Mouse (Mus musculus) limb, embryonic 14.5 days (tissue): Measurements from ENCODE around the gene Rnf150. TPM values are rescaled to one million over a fixed set of nuclear protein-coding genes. Genes with fewer than 3 reads are reported as not detected.

Source experiments
- ATAC-seq: fragments of 200-750 bp; cut with Nextera tagmentation; 2 replicates; pipeline ENCODE4 v1.8.0; 2017; ENCODE audit warnings: low read depth, moderate number of reproducible peaks, moderate TSS enrichment; ENCODE audit not compliant: low FRiP score
- DNase-seq: peaks from one replicate; pipeline ENCODE4 v3.0.0-alpha.2; 2015; ENCODE audit warnings: low spot score
- H3K27ac ChIP-seq: fragments of 300-500 bp; sonication (generic); replicated peaks from 2 replicates; pipeline ENCODE4 v1.5.1; 2014; ENCODE audit warnings: low read depth, mild to moderate bottlenecking, low read length, moderate library complexity, mixed read lengths
- H3K27me3 ChIP-seq: fragments of 300-500 bp; sonication (generic); 2 replicates; pipeline ENCODE4 v1.6.1; 2014; ENCODE audit warnings: low read length, mixed read lengths; ENCODE audit not compliant: control insufficient read depth, insufficient read depth
- H3K36me3 ChIP-seq: fragments of 300-500 bp; sonication (generic); 2 replicates; pipeline ENCODE4 v1.6.1; 2014; ENCODE audit warnings: mild to moderate bottlenecking, low read length, moderate library complexity, mixed read lengths; ENCODE audit not compliant: control insufficient read depth, insufficient read depth
- H3K4me1 ChIP-seq: fragments of 300-500 bp; sonication (generic); 2 replicates; pipeline ENCODE4 v1.6.1; 2014; ENCODE audit warnings: antibody characterized with exemption, low read length, mixed read lengths; ENCODE audit not compliant: control insufficient read depth, insufficient read depth
- H3K4me2 ChIP-seq: fragments of 300-500 bp; sonication (generic); replicated peaks from 2 replicates; pipeline ENCODE4 v1.6.1; 2014; ENCODE audit warnings: low read depth, mild to moderate bottlenecking, low read length, moderate library complexity; ENCODE audit not compliant: severe bottlenecking
- H3K4me3 ChIP-seq: fragments of 300-500 bp; sonication (generic); replicated peaks from 2 replicates; pipeline ENCODE4 v1.5.1; 2014; ENCODE audit warnings: low read length
- H3K9ac ChIP-seq: fragments of 300-500 bp; sonication (generic); 2 replicates; pipeline ENCODE4 v1.6.1; 2014; ENCODE audit warnings: mild to moderate bottlenecking, low read depth, low read length, moderate library complexity; ENCODE audit not compliant: severe bottlenecking
- H3K9me3 ChIP-seq: fragments of 300-500 bp; sonication (generic); 2 replicates; pipeline ENCODE4 v1.6.1; 2016; ENCODE audit warnings: low read length; ENCODE audit not compliant: control insufficient read depth
- POLR2A ChIP-seq: fragments of 200-500 bp; IDR thresholded peaks from 2 replicates; pipeline ENCODE4 v1.8.0; 2012; ENCODE audit warnings: inconsistent platforms, mild to moderate bottlenecking, moderate library complexity, borderline replicate concordance; ENCODE audit not compliant: insufficient read depth, insufficient read length; ENCODE audit errors: extremely low read depth
- WGBS: fragments of 180-500 bp; shearing (Covaris S2); extraction: QIAGEN DNeasy Blood & Tissue Kit; methylation state at CpG from one replicate; pipeline ENCODE4 v1.1.7; 2014; 5-methylcytosine and 5-hydroxymethylcytosine counted together
- polyA plus RNA-seq, 2 experiments: library from polyadenylated mRNA; depleted of rRNA in 1 of 2; stranded (reverse) in 1 of 2; unstranded in 1 of 2; fragments of >200 nt; fragmentation: Nextera tagmentation in 1 of 2; extraction: Ambion mirVana in 1 of 2; gene quantifications; 2 replicates each; pipeline versions ENCODE4 v1.2.1 to v1.2.3; 2012 to 2014

Gene Rnf150
- polyA plus RNA-seq, 2 experiments, result 1.5 to 5.5 TPM

DNA sequence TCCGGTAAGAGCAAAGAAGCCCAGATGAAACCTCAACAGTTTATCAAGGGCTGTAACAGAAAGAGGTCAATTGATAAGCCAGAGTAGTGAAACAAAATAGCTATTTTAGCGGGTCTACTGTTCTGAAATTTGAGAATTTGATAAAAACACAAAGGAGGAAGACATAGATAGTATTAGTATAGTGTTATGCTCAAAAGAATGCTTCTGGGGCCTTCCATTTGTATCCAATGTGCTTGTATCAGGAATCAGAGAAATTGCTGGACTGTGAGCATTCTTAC lies 3.9 kb upstream of the Rnf150 start:
- Histone ChIP-seq H3K36me3 (no peaks in the 10 kb centered on the region), H3K4me2 (no peak overlapping the region), H3K4me1 (no peaks in the 10 kb centered on the region), H3K9me3 (no peaks in the 10 kb centered on the region), H3K9ac (no peak overlapping the region), H3K4me3 (no peak overlapping the region), H3K27ac (no peak overlapping the region), H3K27me3 (no peaks in the 10 kb centered on the region)
- DNase-seq (no peak), ATAC-seq (no peak)
- no peak for TF ChIP-seq POLR2A
- WGBS, result 83% methylated on average over 2 of the region's 2 CpGs

DNA sequence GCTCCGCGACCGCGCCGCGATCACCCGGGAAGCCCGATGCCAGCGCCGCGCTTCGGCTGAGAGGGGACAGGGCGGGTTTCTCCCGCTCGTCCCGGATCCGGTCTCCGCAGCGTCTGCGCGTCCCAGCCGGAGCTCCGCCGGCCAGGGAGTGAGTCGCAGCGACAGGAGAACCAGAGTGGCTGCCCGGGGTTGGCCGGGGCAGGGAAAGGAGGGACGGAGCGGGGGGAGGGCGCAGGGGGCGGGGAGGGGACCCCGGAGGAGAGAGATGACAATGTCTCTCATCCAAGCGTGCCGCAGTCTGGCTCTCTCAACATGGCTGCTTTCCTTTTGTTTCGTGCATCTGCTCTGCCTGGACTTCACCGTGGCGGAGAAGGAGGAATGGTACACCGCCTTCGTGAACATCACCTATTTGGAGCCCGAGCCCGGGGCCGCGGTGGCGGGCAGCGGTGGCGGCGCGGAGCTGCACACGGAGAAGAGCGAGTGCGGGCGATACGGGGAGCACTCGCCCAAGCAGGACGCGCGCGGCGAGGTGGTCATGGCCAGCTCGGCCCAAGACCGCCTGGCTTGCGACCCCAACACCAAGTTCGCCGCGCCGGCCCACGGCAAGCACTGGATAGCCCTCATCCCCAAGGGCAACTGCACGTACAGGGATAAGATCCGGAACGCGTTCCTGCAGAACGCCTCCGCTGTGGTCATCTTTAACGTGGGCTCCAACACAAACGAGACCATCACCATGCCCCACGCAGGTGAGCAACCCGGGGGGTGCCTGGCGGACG lies 777 bp downstream of the Rnf150 start:
- TF ChIP-seq POLR2A, result peak; percentile 54; the same call in 1 of the 2 replicates
- H3K36me3 ChIP-seq, result no peaks in the 10 kb centered on the region
- peak overlapping the region; percentile 74 for H3K27ac ChIP-seq
- DNase-seq (peak; percentile 22), ATAC-seq (peak; percentile 60)
- no peaks in the 10 kb centered on the region for H3K9me3 ChIP-seq
- H3K4me2 ChIP-seq, result peak overlapping the region; percentile 80
- H3K4me3 ChIP-seq, result peak overlapping the region; percentile 56
- WGBS, result under 1% methylated on average over 64 of the region's 80 CpGs
- H3K4me1 ChIP-seq, result peaks cover 11% of the 10 kb centered on the region
- H3K27me3 ChIP-seq, result no peaks in the 10 kb centered on the region
- H3K9ac ChIP-seq, result peak overlapping the region; percentile 80

GRCm38 (mm10) chr8:82864521-82864818 lies 1.3 kb downstream of the Rnf150 start:
- peak overlapping the region; percentile 80 for H3K9ac ChIP-seq
- ATAC-seq (peak; percentile 3; the same call in 1 of the 2 replicates), DNase-seq (no peak)
- H3K4me3 ChIP-seq, result peak overlapping the region; percentile 56
- no peak for TF ChIP-seq POLR2A
- peak overlapping the region; percentile 80 for H3K4me2 ChIP-seq
- H3K36me3 ChIP-seq, result no peaks in the 10 kb centered on the region
- H3K27me3 ChIP-seq, result no peaks in the 10 kb centered on the region
- 0% methylated on average over 10 of the region's 10 CpGs for WGBS
- no peak overlapping the region for H3K27ac ChIP-seq
- H3K9me3 ChIP-seq, result no peaks in the 10 kb centered on the region
- peaks cover 11% of the 10 kb centered on the region for H3K4me1 ChIP-seq

GRCm38 (mm10) chr8:82865239-82865638 lies 2.1 kb downstream of the Rnf150 start:
- peak overlapping the region; percentile 56 for H3K4me3 ChIP-seq
- H3K36me3 ChIP-seq, result no peaks in the 10 kb centered on the region
- WGBS, result 23% methylated on average over 5 of the region's 5 CpGs
- TF ChIP-seq POLR2A, result no peak
- H3K9ac ChIP-seq, result no peak overlapping the region
- DNase-seq (no peak), ATAC-seq (no peak)
- no peaks in the 10 kb centered on the region for H3K27me3 ChIP-seq
- H3K27ac ChIP-seq, result no peak overlapping the region
- H3K4me2 ChIP-seq, result peak overlapping the region; percentile 80
- no peaks in the 10 kb centered on the region for H3K9me3 ChIP-seq
- H3K4me1 ChIP-seq, result peaks cover 11% of the 10 kb centered on the region

GRCm38 (mm10) chr8:82866251-82866650 lies 3.1 kb downstream of the Rnf150 start:
- ATAC-seq (no peak), DNase-seq (no peak)
- Histone ChIP-seq H3K4me2 (peak overlapping the region; percentile 80; the same call in 1 of the 2 replicates), H3K27me3 (no peaks in the 10 kb centered on the region), H3K36me3 (no peaks in the 10 kb centered on the region), H3K4me1 (peaks cover 11% of the 10 kb centered on the region), H3K27ac (no peak overlapping the region), H3K9ac (no peak overlapping the region), H3K9me3 (no peaks in the 10 kb centered on the region), H3K4me3 (no peak overlapping the region)
- WGBS, result 32% methylated on average over 1 of the region's 1 CpGs
- TF ChIP-seq POLR2A, result no peak

DNA sequence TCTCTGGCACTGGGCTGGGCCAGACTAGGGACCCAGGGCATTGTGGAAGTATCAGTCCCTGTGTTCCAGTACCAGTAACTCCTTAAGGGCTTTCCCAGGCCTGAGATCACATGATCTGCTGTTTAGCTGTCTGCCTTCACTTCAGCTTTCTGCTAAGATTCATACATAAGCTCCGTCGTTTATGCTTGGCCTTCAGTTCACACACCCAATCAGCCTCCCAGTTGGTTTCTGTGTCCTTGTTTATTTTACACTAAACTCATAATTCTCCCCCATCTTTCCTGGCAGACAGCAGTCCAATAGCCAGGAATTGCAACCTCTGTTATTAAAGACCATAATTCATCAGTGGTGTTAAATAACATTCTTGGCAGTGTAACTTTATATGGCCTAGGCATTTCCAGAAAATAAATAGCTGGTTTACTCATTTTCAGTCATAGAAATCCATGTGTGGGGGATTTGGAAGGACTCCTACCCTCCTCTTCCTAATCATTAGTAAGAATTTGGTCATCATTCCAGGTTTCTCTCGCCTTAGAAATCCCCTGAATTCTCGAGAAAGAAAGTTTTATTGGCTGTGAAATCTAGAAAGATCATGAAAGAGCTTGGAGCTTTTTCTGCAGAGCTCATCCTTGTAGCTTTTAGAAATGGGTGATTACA lies 7.8 kb downstream of the Rnf150 start:
- DNase-seq (peak; percentile 28), ATAC-seq (peak; percentile 41; the same call in 1 of the 2 replicates)
- H3K36me3 ChIP-seq, result no peaks in the 10 kb centered on the region
- H3K27me3 ChIP-seq, result no peaks in the 10 kb centered on the region
- H3K9ac ChIP-seq, result no peak overlapping the region
- peaks cover 3% of the 10 kb centered on the region for H3K4me1 ChIP-seq
- no peaks in the 10 kb centered on the region for H3K9me3 ChIP-seq
- H3K27ac ChIP-seq, result no peak overlapping the region
- 36% methylated on average over 4 of the region's 4 CpGs for WGBS
- no peak overlapping the region for H3K4me3 ChIP-seq
- H3K4me2 ChIP-seq, result no peak overlapping the region
- no peak for TF ChIP-seq POLR2A
